Mouse (Mus musculus) ovary, postnatal 36 days (tissue): ENCODE measurements around the gene Abat.

Experiments used
- DNase-seq: peaks from one replicate; pipeline ENCODE4 v3.0.0; 2022; ENCODE audit warnings: low spot score, mixed read lengths

Gene Abat

GRCm38 (mm10) chr16:8636867-8637216 lies 123.6 kb downstream of the Abat start:
- DNase-seq, result no peak

DNA sequence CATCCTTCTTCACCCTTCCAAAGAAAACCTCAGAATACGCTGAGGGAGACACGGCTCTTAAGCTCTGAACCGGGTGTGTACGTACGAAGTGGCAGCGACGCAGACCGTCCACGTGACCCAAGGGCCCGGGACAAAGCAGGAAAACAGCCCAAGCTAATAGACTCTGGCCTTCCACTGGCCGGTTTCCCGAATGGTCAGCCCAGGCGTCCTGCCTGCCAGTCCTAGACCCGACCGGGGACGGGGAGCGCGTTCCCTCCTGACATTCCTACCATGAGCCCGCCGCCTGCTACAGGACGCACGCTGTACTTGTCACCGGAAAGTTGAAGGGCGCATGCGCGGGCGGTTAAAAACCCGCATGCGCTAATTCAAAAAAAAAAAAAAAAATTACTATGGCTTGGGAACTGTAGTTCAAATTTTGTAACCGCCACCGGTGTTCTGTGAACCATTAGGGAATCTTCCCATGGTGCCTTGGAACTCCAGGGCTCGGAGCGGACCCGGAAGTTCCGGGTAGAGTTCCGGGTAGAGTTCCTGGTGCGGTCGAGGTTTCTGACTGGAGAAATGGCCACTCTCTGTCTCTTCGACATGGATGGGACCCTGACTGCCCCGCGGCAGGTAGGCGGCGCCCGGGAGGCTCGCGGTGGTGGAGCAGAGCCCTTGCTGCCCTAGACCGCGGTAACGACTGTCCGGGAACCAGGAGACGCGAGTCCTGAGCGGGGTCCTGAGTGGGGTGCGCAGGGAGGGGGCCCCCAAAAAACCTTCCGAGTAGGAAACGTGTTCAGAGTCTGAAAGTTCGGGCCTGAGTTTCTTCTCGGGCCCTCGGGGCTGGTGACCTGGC lies 124.2 kb downstream of the Abat start, which contains the start of the genes Pmm2 and Tmem186:
Gene Pmm2 (plus strand): TSS at position 458 of the 835 bp plus-strand sequence.
Gene Tmem186 (minus strand): TSS at position 496 of the 835 bp plus-strand sequence.
- DNase-seq, result peak; percentile 81

DNA sequence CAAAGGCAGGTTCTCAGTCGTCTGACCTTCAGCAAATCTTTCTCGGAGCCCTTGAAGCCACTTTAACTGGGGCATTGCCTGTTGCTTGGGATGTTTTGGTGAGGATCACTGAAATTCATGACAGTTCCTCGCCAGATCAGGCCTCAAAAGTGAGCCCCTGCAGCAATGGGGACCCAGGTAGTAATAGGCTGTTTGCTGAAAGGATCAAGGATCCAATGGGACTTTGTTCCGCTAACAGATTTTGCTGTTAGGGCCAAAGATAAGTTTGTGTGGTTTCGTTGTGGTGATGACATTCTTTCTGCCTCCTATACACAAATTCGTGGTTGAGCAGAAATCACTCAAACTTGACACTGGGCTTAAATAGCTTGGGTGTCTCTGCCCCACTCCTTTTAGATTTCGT lies 124.9 kb downstream of the Abat start:
- DNase-seq, result no peak

- DNase-seq, result no peak
These were observed 126.4 kb downstream of the Abat start for GRCm38 (mm10) chr16:8639466-8640191.

DNA sequence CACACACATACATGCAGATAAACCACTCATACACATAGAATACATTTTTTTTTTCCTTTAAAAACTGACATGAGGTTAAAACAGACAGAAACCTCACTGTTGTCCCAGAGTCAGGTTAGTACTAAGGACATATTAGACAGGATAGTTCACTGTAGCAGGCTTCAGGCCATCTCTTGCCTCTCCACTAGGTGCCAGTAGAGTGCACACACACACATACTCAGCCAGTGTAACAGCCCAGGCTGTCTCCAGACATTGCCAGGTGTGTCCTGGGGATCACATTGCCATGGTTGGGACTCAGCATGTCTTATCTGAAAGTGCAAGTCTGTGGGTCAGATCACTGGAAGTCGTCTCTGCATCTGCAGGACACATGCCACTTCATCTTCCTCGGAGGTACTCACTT lies 130.6 kb downstream of the Abat start:
- no peak for DNase-seq

DNA sequence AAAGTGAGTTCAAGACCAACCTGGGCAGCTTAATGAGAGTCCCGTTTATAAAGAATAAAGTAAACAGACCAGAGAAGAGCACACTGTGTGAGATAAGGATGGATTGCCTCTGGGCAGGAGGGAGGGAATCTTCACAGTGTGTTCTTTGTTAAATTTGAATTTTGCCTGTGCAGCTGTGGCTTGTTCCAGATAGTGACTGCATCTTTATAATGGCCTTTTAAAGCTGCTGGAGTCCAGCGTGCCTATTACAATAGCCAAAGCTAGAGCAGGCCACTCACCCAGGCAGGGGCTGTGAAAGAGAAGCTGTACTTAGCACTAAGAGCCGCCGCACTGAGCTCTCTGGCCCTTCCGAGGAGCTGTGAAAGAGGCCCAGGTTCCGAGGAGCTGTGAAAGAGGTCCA lies 132.3 kb downstream of the Abat start:
- DNase-seq, result no peak

GRCm38 (mm10) chr16:8650007-8650406 lies 136.8 kb downstream of the Abat start:
- DNase-seq, result peak; percentile 55

GRCm38 (mm10) chr16:8655108-8655507 lies 141.9 kb downstream of the Abat start:
- no peak for DNase-seq

DNA sequence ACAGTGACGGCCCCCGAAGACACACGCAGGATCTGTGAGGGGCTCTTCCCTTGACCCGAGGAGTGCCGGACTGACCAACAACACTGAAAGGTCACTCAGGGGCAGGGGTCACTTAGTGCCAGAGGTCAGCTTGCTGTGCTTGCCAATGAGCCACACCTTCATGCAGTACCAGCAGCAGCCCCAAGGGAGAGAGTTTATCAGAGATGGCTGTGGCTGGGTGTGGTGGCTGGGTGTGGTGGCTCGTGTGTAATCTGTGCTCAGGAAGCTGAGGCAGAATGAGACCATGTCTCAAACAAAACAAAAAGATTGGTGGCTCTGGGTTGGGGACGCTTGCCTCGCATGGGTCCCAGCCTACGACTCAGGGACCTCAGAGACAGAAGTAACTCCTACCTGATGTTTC lies 142.4 kb downstream of the Abat start:
- no peak for DNase-seq

GRCm38 (mm10) chr16:8656256-8656655 lies 143.0 kb downstream of the Abat start:
- DNase-seq, result no peak

GRCm38 (mm10) chr16:8658349-8658748 lies 145.1 kb downstream of the Abat start:
- DNase-seq, result no peak

- DNase-seq, result peak; percentile 43
These were observed 145.5 kb downstream of the Abat start for GRCm38 (mm10) chr16:8658764-8659163.

DNA sequence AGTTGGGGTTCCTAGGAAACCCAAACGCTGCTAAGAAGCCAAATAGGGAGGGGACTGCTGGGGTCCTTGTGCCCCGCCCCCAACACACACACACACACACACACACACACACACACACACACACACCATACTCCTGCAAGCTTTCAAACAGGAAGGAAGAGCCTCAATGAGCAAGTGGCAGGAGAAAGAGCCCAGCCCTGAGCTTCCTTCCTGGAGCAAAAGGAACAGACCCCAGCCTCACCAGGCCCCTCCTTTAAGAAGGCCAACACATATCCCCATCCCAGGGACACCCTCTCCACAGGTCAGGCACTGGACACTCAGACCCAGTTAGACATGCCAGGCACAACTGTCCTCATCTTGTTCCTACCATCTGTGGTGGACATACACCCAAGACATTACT lies 149.8 kb downstream of the Abat start:
- no peak for DNase-seq

GRCm38 (mm10) chr16:8663606-8664539 lies 150.6 kb downstream of the Abat start:
- no peak for DNase-seq

DNA sequence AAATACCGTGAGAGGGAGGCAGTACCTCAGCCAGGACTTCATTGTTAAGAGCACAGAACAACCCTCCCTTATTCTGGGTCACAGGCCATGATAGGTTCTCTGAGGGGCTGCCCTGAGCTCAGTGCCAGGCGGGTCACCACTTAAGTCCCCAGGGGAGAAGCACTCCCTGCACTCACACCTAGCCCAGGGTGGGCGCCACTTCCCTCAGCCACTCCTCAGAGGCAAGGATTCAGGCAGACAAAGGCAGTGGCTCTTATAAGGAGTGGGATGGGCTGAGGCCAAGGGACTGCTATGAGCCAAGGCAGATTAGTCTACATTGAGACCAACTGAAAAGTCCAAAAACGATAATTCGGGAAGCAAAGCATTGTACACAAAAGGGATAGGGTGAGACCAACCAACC lies 152.1 kb downstream of the Abat start:
- DNase-seq, result no peak

GRCm38 (mm10) chr16:8666452-8666851 lies 153.2 kb downstream of the Abat start:
- no peak for DNase-seq

DNA sequence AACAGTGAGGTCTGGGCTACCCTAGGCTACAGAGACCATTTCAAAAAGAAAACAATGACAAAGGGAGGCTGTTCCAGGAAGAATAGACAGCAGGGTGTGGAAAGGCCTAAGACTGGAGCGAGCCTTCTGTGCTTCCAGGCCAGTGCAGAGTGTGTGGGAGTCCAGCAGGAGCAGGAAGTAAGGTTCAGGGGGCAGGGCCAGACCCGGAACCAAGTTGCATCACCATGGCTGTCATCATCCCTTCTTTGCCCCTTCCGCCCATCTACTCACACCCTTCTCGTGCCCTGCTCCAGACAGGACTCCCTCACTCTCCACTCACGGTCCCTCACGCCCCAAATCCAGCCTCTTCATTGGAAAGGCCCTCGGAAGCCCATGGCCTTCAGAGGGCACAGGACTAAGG lies 154.0 kb downstream of the Abat start:
- no peak for DNase-seq

DNA sequence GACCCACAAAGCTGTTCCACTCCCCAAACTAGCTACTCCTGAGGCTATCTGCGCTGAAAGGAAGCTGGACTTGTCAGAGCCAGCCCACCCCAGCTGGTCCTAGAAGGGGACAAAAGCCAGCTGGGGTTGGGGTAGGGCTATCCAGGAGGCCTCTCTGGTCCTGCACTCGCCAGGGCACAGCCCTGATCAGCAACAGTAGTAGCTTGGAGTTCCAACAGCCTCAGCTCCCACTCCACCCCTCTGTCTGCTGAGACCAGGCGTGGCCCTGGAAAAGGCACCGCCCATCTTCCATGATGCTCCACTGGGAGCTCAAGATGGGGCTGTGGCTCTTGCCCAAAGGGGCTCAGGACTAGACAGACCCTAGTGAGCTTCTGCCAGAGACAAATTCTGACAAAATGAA lies 154.6 kb downstream of the Abat start:
- DNase-seq, result no peak

DNA sequence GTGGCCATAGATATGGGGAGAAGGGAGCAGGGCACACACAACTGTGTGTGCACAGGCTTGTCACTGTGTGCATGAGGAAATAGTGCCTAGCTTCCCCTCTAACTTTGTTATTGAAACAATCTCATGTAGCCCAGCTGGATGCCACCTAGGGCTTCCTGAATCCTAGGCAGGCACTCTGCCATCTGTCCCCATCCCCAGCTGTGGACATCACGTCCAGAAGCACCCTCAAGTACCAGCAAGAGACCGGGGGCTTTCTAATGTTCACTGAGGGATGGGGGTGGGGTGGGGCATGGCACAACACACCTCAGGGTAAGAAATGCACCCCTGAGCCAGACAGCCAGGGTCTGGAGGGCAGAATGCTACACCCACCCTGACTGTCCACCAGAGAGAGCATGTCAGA lies 155.2 kb downstream of the Abat start:
- no peak for DNase-seq

- DNase-seq, result no peak
These were observed 156.2 kb downstream of the Abat start for GRCm38 (mm10) chr16:8669432-8669831.

GRCm38 (mm10) chr16:8670041-8671035 lies 157.1 kb downstream of the Abat start:
- DNase-seq, result no peak
